Mouse (Mus musculus) heart, embryonic 14.5 days (tissue): ENCODE results near the gene Olfr554. TPM values are rescaled to one million over a fixed set of nuclear protein-coding genes. Genes with fewer than 3 reads are reported as not detected.
"Not testable (repeated sequence)": the region's sequence is repeated elsewhere in the genome, so short reads cannot be mapped to it uniquely, and the experiment has no call there.

ENCODE experiments used
- ATAC-seq: fragments of 200-750 bp; cut with Nextera tagmentation; 2 replicates; pipeline ENCODE4 v1.8.0; 2017; ENCODE audit warnings: low read depth, moderate TSS enrichment; ENCODE audit not compliant: insufficient number of reproducible peaks, insufficient read depth, low FRiP score
- H3K27ac ChIP-seq, 2 experiments: fragments of 200-500 bp in 1 of 2; fragments of 300-500 bp in 1 of 2; sonication (generic) in 1 of 2; replicated peaks in 1 of 2; 2 replicates each; pipeline ENCODE4 v1.5.1; 2012 to 2014; ENCODE audit warnings: low read depth in 2 of 2, low read length in 2 of 2, control low read depth in 1 of 2, mild to moderate bottlenecking in 1 of 2, mixed read lengths in 1 of 2; ENCODE audit not compliant: control insufficient read depth in 1 of 2, insufficient read depth in 1 of 2
- H3K27me3 ChIP-seq: fragments of 300-500 bp; sonication (generic); 2 replicates; pipeline ENCODE4 v1.6.1; 2014; ENCODE audit warnings: mild to moderate bottlenecking, low read length, control low read depth; ENCODE audit not compliant: control insufficient read depth, insufficient read depth
- H3K36me3 ChIP-seq: fragments of 300-500 bp; sonication (generic); 2 replicates; pipeline ENCODE4 v1.6.1; 2014; ENCODE audit warnings: mild to moderate bottlenecking, control low read depth, low read length, mixed read lengths; ENCODE audit not compliant: control insufficient read depth, insufficient read depth
- H3K4me1 ChIP-seq, 2 experiments: fragments of 200-500 bp in 1 of 2; fragments of 300-500 bp in 1 of 2; sonication (generic) in 1 of 2; 2 replicates each; pipeline ENCODE4 v1.6.1; 2012 to 2014; ENCODE audit warnings: low read length in 2 of 2, control low read depth in 1 of 2, mixed read lengths in 1 of 2; ENCODE audit not compliant: control insufficient read depth in 2 of 2, insufficient read depth in 2 of 2
- H3K4me2 ChIP-seq: fragments of 300-500 bp; sonication (generic); 2 replicates; pipeline ENCODE4 v1.6.1; 2014; ENCODE audit warnings: mild to moderate bottlenecking, low read length
- H3K4me3 ChIP-seq, 2 experiments: fragments of 200-500 bp in 1 of 2; fragments of 300-500 bp in 1 of 2; sonication (generic) in 1 of 2; 2 replicates each; pipeline ENCODE4 v1.5.1; 2012 to 2014; ENCODE audit warnings: low read length in 2 of 2, mild to moderate bottlenecking in 2 of 2, control low read depth in 1 of 2, low read depth in 1 of 2, moderate library complexity in 1 of 2; ENCODE audit not compliant: control insufficient read depth in 1 of 2, insufficient read depth in 1 of 2
- H3K9ac ChIP-seq: fragments of 300-500 bp; sonication (generic); 2 replicates; pipeline ENCODE4 v1.6.1; 2014; ENCODE audit warnings: mild to moderate bottlenecking, low read length
- H3K9me3 ChIP-seq: fragments of 300-500 bp; sonication (generic); 2 replicates; pipeline ENCODE4 v1.6.1; 2016; ENCODE audit warnings: low read length, control low read depth; ENCODE audit not compliant: control insufficient read depth
- WGBS: fragments of 180-500 bp; shearing (Covaris S2); extraction: QIAGEN DNeasy Blood & Tissue Kit; methylation state at CpG from one replicate; pipeline ENCODE4 v1.1.7; 2014; 5-methylcytosine and 5-hydroxymethylcytosine counted together
- polyA plus RNA-seq: library from polyadenylated mRNA; unstranded; fragments of >200 nt; fragmentation: Nextera tagmentation; extraction: Ambion mirVana; gene quantifications from 2 replicates; pipeline ENCODE4 v1.2.1, GENCODE M21; 2014

The Olfr554 gene
- not detected in 2 replicates for polyA plus RNA-seq

- 46% methylated on average over 1 of the region's 1 CpGs for WGBS
- no peaks in the 10 kb centered on the region for H3K4me1 ChIP-seq
- H3K9ac ChIP-seq, result no peak within 1 kb of the TSS
- H3K27me3 ChIP-seq, result no peaks in the 10 kb centered on the region
- H3K27ac ChIP-seq, result no peak within 1 kb of the TSS
- no peaks in the 10 kb centered on the region for H3K36me3 ChIP-seq
- ATAC-seq, result no peak
- no peak within 1 kb of the TSS for H3K4me3 ChIP-seq
- H3K9me3 ChIP-seq, result no peaks in the 10 kb centered on the region
- H3K4me2 ChIP-seq, result no peak within 1 kb of the TSS
Measured at GRCm38 (mm10) chr7:102638132-102638531, at the start of gene Olfr554. TSS of gene Olfr554 (plus strand) at chr7:102638432.

GRCm38 (mm10) chr7:102591786-102592185 is 46.4 kb upstream of the Olfr554 start, which contains the start of gene Olfr551:
TSS of gene Olfr551 (minus strand) at chr7:102591886.
- Histone ChIP-seq H3K4me3 (no peak within 1 kb of the TSS), H3K4me2 (no peak within 1 kb of the TSS), H3K27me3 (no peaks in the 10 kb centered on the region), H3K27ac (no peak within 1 kb of the TSS), H3K9me3 (no peaks in the 10 kb centered on the region), H3K36me3 (no peaks in the 10 kb centered on the region), H3K4me1 (no peaks in the 10 kb centered on the region), H3K9ac (no peak within 1 kb of the TSS)
- WGBS, result 86% methylated on average over 3 of the region's 3 CpGs
- ATAC-seq, result no peak

- ATAC-seq, result no peak
- H3K27ac ChIP-seq, result no peak within 1 kb of the TSS
- no peak within 1 kb of the TSS for H3K4me2 ChIP-seq
- no peaks in the 10 kb centered on the region for H3K36me3 ChIP-seq
- no peaks in the 10 kb centered on the region for H3K4me1 ChIP-seq
- H3K4me3 ChIP-seq, result no peak within 1 kb of the TSS
- no peak within 1 kb of the TSS for H3K9ac ChIP-seq
- no peaks in the 10 kb centered on the region for H3K27me3 ChIP-seq
- no peaks in the 10 kb centered on the region for H3K9me3 ChIP-seq
- 52% methylated on average over 1 of the region's 1 CpGs for WGBS
Measured at GRCm38 (mm10) chr7:102597378-102598031, 40.7 kb upstream of the Olfr554 start, which contains the start of gene Olfr552. TSS of gene Olfr552 (plus strand) at chr7:102597770.

GRCm38 (mm10) chr7:102618118-102618517 is 20.1 kb upstream of the Olfr554 start, which contains the start of gene Olfr553:
TSS of gene Olfr553 (minus strand) at chr7:102618218.
- Histone ChIP-seq H3K36me3 (no peaks in the 10 kb centered on the region), H3K9ac (no peak within 1 kb of the TSS), H3K4me1 (no peaks in the 10 kb centered on the region), H3K27ac (no peak within 1 kb of the TSS), H3K9me3 (no peaks in the 10 kb centered on the region), H3K4me3 (no peak within 1 kb of the TSS), H3K4me2 (no peak within 1 kb of the TSS), H3K27me3 (no peaks in the 10 kb centered on the region)
- no peak for ATAC-seq

- Histone ChIP-seq H3K27ac (no peak overlapping the region), H3K9me3 (no peaks in the 10 kb centered on the region), H3K4me2 (no peak overlapping the region), H3K9ac (no peak overlapping the region), H3K27me3 (no peaks in the 10 kb centered on the region), H3K4me3 (no peak overlapping the region), H3K4me1 (no peaks in the 10 kb centered on the region), H3K36me3 (no peaks in the 10 kb centered on the region)
- 44% methylated on average over 5 of the region's 5 CpGs for WGBS
- no peak for ATAC-seq
Measured at GRCm38 (mm10) chr7:102619608-102620007, 18.6 kb upstream of the Olfr554 start.

GRCm38 (mm10) chr7:102620368-102620767 is 17.9 kb upstream of the Olfr554 start:
- H3K36me3 ChIP-seq, ATAC-seq, H3K27ac ChIP-seq, H3K4me3 ChIP-seq, H3K4me2 ChIP-seq, H3K9ac ChIP-seq, H3K4me1 ChIP-seq, H3K27me3 ChIP-seq, H3K9me3 ChIP-seq: not testable (repeated sequence)
- 82% methylated on average over 15 of the region's 19 CpGs for WGBS

GRCm38 (mm10) chr7:102636665-102637064 is 1.6 kb upstream of the Olfr554 start:
- ATAC-seq, result no peak
- H3K4me3 ChIP-seq, result no peak overlapping the region
- no peaks in the 10 kb centered on the region for H3K4me1 ChIP-seq
- H3K27ac ChIP-seq, result no peak overlapping the region
- H3K36me3 ChIP-seq, result no peaks in the 10 kb centered on the region
- no peak overlapping the region for H3K4me2 ChIP-seq
- H3K9me3 ChIP-seq, result no peaks in the 10 kb centered on the region
- WGBS, result 33% methylated on average over 3 of the region's 3 CpGs
- H3K27me3 ChIP-seq, result no peaks in the 10 kb centered on the region
- H3K9ac ChIP-seq, result no peak overlapping the region

GRCm38 (mm10) chr7:102644945-102645344 is 6.7 kb downstream of the Olfr554 start:
- H3K4me3 ChIP-seq, H3K4me1 ChIP-seq, H3K9me3 ChIP-seq, H3K9ac ChIP-seq, H3K36me3 ChIP-seq, H3K4me2 ChIP-seq, H3K27ac ChIP-seq, ATAC-seq, H3K27me3 ChIP-seq: not testable (repeated sequence)
- 35% methylated on average over 3 of the region's 4 CpGs for WGBS
